Mouse (Mus musculus) adrenal gland, adult 18-20 months (tissue): ENCODE measurements at regions not wholly inside any gene's neighbourhood (a gene's known extent, or its start where the extent isn't known, plus 50 kb on each side); places are given as distances from the start of the nearest gene placed in this dataset.

ENCODE experiments used
- DNase-seq, 2 experiments: peaks; one replicate each; pipeline ENCODE4 v3.0.0; 2021 to 2022; ENCODE audit warnings: low spot score in 2 of 2

DNA sequence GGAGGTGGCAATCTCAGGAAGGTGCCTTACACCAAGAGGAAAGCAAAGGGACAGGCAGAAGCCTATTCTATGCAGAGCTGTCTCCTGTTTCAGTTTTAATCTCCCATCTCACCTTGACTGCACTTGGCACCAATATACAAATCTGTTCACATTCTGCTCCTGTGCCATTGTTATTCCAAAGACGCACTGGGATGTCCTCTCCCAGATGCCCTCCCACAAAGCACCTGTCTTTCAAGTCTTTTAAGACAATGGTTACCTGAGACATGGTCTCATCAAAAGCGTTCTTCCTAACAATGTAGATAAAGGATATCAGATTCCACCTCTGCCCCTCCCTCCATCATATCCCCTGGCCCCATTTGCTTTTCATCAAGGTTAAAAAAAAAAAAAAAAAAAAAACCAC, 64.2 kb upstream of the Aldh1a3 start:
- DNase-seq: no peak

GRCm38 (mm10) chr7:66490073-66490472, 62.8 kb upstream of the Aldh1a3 start:
- DNase-seq: no peak

- no peak for DNase-seq
Observed at GRCm38 (mm10) chr7:66487751-66488150, 60.4 kb upstream of the Aldh1a3 start.

- no peak for DNase-seq
Observed at GRCm38 (mm10) chr7:66480446-66480845, 53.1 kb upstream of the Aldh1a3 start.

GRCm38 (mm10) chr7:66479321-66479720, 52.0 kb upstream of the Aldh1a3 start:
- DNase-seq: no peak

- no peak for DNase-seq
Observed at GRCm38 (mm10) chr7:66478106-66478505, 50.8 kb upstream of the Aldh1a3 start.

DNA sequence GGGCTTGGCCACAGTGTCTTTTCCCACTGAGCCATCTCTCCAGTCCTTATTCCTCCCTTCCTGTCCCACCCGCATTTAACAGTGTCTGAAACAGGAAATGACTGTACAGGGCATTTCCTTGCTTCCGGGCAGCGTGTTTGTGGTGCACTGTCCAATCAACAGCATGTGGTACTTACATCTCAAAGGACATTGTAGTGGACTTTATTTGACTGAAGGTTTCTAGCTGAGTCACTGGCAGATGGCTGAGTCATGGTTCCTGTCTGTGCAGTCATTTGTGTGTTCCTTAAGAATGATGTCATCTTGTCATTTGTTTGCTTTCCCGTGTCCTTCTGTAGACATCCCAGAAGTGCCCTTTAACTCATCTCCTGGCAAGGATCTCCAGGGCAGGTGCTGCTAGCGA, 50.2 kb upstream of the Aldh1a3 start:
- peak in 1 of 2 experiments; percentile 19 for DNase-seq
